In genomic region chr14:14013252-14013711, GRCm38 (mm10) we compare ENCODE assay signal across 7 mouse cellular contexts. TPM values are rescaled to one million over a fixed set of nuclear protein-coding genes. Genes with fewer than 3 reads are reported as not detected.
DNase-seq lines count a peak whose midpoint lies in the region; ATAC-seq lines count a peak whose summit lies in the region.

No protein-coding gene starts in this region.

- ATAC-seq in embryonic facial prominence, embryonic 14.5 days (ENCODE audit: low read depth), result peak; percentile 55
- ATAC-seq in intestine, embryonic 14.5 days (replicated peaks; ENCODE audit: low FRiP score, low TSS enrichment, low read depth), result peak; percentile 71

- H3K4me3 ChIP-seq in embryonic facial prominence, embryonic 14.5 days (ENCODE audit: low read depth, low read length), result peak overlapping the region; percentile 89
- peak overlapping the region; percentile 69 for H3K4me3 ChIP-seq in intestine, embryonic 14.5 days (ENCODE audit: low read depth, low read length)

- peak overlapping the region; percentile 87 for H3K4me2 ChIP-seq in embryonic facial prominence, embryonic 14.5 days (ENCODE audit: low read depth, low read length)
- peak overlapping the region; percentile 85 for H3K4me2 ChIP-seq in intestine, embryonic 14.5 days (ENCODE audit: low read length)

- H3K4me1 ChIP-seq in embryonic facial prominence, embryonic 14.5 days (ENCODE audit: control insufficient read depth, insufficient read depth, low read length), result peaks cover 8% of the 10 kb centered on the region; the same call in 1 of the 2 replicates
- peaks cover 12% of the 10 kb centered on the region; the same call in 1 of the 2 replicates for H3K4me1 ChIP-seq in intestine, embryonic 14.5 days (replicated peaks; ENCODE audit: control insufficient read depth, insufficient read depth, low read length)

- WGBS in embryonic facial prominence, embryonic 14.5 days, result 0% methylated on average over 9 of the region's 27 CpGs
- under 1% methylated on average over 27 of the region's 27 CpGs for WGBS in intestine, embryonic 14.5 days

- DNase-seq in ovary, adult 18-20 months (ENCODE audit: low spot score), result peak; percentile 16
- DNase-seq in ovary, postnatal 36 days (ENCODE audit: low spot score), result no peak
- peak; percentile 56 for DNase-seq in ZHBTc4 (ENCODE audit: low read depth, low spot score)
- DNase-seq in embryonic facial prominence, embryonic 14.5 days (ENCODE audit: low spot score), result peak; percentile 23
- DNase-seq in intestine, embryonic 14.5 days (ENCODE audit: low spot score), result no peak
- peak; percentile 58 for DNase-seq in lung, postnatal 36 days
- peak; percentile 13 to 35 for DNase-seq in spleen, postnatal 36 days (ENCODE audit: low spot score in 2 of 2)

- no peaks in the 10 kb centered on the region for H3K27me3 ChIP-seq in embryonic facial prominence, embryonic 14.5 days (replicated peaks; ENCODE audit: control insufficient read depth, insufficient read depth, low read length)
- no peaks in the 10 kb centered on the region for H3K27me3 ChIP-seq in intestine, embryonic 14.5 days (replicated peaks; ENCODE audit: control insufficient read depth, insufficient read depth, low read length)

- H3K36me3 ChIP-seq in embryonic facial prominence, embryonic 14.5 days (ENCODE audit: control insufficient read depth, insufficient read depth, low read length), result 0 out of 2 replicates have a peak, but pooled peaks cover 8% of the 10 kb centered on the region
- peaks cover 13% of the 10 kb centered on the region for H3K36me3 ChIP-seq in intestine, embryonic 14.5 days (ENCODE audit: control insufficient read depth, insufficient read depth, low read length)

- peak overlapping the region; percentile 100 for H3K27ac ChIP-seq in embryonic facial prominence, embryonic 14.5 days (replicated peaks; ENCODE audit: low read depth, low read length)
- peak overlapping the region; percentile 99 for H3K27ac ChIP-seq in intestine, embryonic 14.5 days (ENCODE audit: low read depth)

- H3K9ac ChIP-seq in embryonic facial prominence, embryonic 14.5 days (ENCODE audit: low read depth, low read length), result peak overlapping the region; percentile 100
- H3K9ac ChIP-seq in intestine, embryonic 14.5 days (ENCODE audit: low read length), result peak overlapping the region; percentile 97

- no peaks in the 10 kb centered on the region for H3K9me3 ChIP-seq in embryonic facial prominence, embryonic 14.5 days (ENCODE audit: control insufficient read depth, low read length)
- no peaks in the 10 kb centered on the region for H3K9me3 ChIP-seq in intestine, embryonic 14.5 days (ENCODE audit: control insufficient read depth, low read length)

RNA-seq across cellular contexts. Expression of gene Thoc7, which starts 51.6 kb away (rescaled TPM):
- 177 and 179 TPM in 2 replicates for polyA plus RNA-seq in embryonic facial prominence, embryonic 14.5 days (2014; fragmentation: Nextera tagmentation; extraction: Ambion mirVana)
- polyA plus RNA-seq in intestine, embryonic 14.5 days (2014; fragmentation: Nextera tagmentation; extraction: Ambion mirVana), result 198 and 202 TPM in 2 replicates

RNA-seq across cellular contexts. Expression of gene Atxn7, which starts 52.0 kb away (rescaled TPM):
- polyA plus RNA-seq in embryonic facial prominence, embryonic 14.5 days (2014; fragmentation: Nextera tagmentation; extraction: Ambion mirVana), result 5.7 and 6.5 TPM in 2 replicates
- polyA plus RNA-seq in intestine, embryonic 14.5 days (2014; fragmentation: Nextera tagmentation; extraction: Ambion mirVana), result 5.9 and 6.6 TPM in 2 replicates

Comparison
In these comparisons a context has a peak if more than half of its experiments do, and no peak if none do; other contexts are left out.
1. DNase-seq: peak in ovary, adult 18-20 months (single experiment), ZHBTc4 (single experiment), embryonic facial prominence, embryonic 14.5 days (single experiment), lung, postnatal 36 days (single experiment) and spleen, postnatal 36 days (2 of 2); none in ovary, postnatal 36 days (single experiment) and intestine, embryonic 14.5 days (single experiment).